Comparison of ENCODE assay signal across 20 mouse cellular contexts in genomic region chr11:120498891-120499290, GRCm38 (mm10). TPM values are rescaled to one million over a fixed set of nuclear protein-coding genes. Genes with fewer than 3 reads are reported as not detected.
A peak's percentile ranks its signal among the peaks of the same experiment; 100 is the strongest.
DNase-seq lines count a peak whose midpoint lies in the region; ATAC-seq lines count a peak whose summit lies in the region.
"Had no signal": no experiment of that assay in that cellular context is flagged by ENCODE, and none has a peak within 500 bp of the region (broad histone marks: within the 10 kb centered on the region; RNA-seq: fewer than 3 reads in every experiment).

No protein-coding gene starts in this region.

- H3K4me3 ChIP-seq in hindbrain, embryonic 12.5 days = no peak overlapping the region
- no peak overlapping the region for H3K4me3 ChIP-seq in hindbrain, embryonic 13.5 days
- 0 out of 2 replicates have a peak overlapping the region, but pooled peaks have one; percentile 2 for H3K4me3 ChIP-seq in embryonic facial prominence, embryonic 10.5 days
- no peak overlapping the region for H3K4me3 ChIP-seq in limb, embryonic 10.5 days
- H3K4me3 ChIP-seq: embryonic facial prominence, embryonic 15.5 days; erythroblast, embryonic 14.5 days; forebrain, embryonic 12.5 days; gastrocnemius, adult 2 months; heart, embryonic 13.5 days had no signal

- H3K27ac ChIP-seq in hindbrain, embryonic 12.5 days = no peak overlapping the region
- H3K27ac ChIP-seq in hindbrain, embryonic 13.5 days = no peak overlapping the region
- H3K27ac ChIP-seq in embryonic facial prominence, embryonic 10.5 days (replicated peaks) = no peak overlapping the region
- 0 out of 2 replicates have a peak overlapping the region, but pooled peaks have one; percentile 38 for H3K27ac ChIP-seq in limb, embryonic 10.5 days
- H3K27ac ChIP-seq: embryonic facial prominence, embryonic 15.5 days; forebrain, embryonic 12.5 days; gastrocnemius, adult 2 months; heart, embryonic 13.5 days; hindbrain, embryonic 14.5 days had no signal

- no peak overlapping the region for H3K4me2 ChIP-seq in hindbrain, embryonic 12.5 days (replicated peaks)
- no peak overlapping the region for H3K4me2 ChIP-seq in hindbrain, embryonic 13.5 days
- H3K4me2 ChIP-seq: embryonic facial prominence, embryonic 15.5 days; forebrain, embryonic 12.5 days; heart, embryonic 13.5 days; hindbrain, embryonic 14.5 days had no signal

- H3K27me3 ChIP-seq in hindbrain, embryonic 12.5 days = no peaks in the 10 kb centered on the region
- H3K27me3 ChIP-seq in hindbrain, embryonic 13.5 days = no peaks in the 10 kb centered on the region
- H3K27me3 ChIP-seq in embryonic facial prominence, embryonic 10.5 days (replicated peaks; ENCODE audit: low read depth, poor library complexity, severe bottlenecking) = no peaks in the 10 kb centered on the region
- H3K27me3 ChIP-seq in limb, embryonic 10.5 days (ENCODE audit: low read depth, poor library complexity, severe bottlenecking) = no peaks in the 10 kb centered on the region
- H3K27me3 ChIP-seq: embryonic facial prominence, embryonic 15.5 days; forebrain, embryonic 12.5 days; heart, embryonic 13.5 days had no signal

- peaks cover 53% of the 10 kb centered on the region for H3K36me3 ChIP-seq in hindbrain, embryonic 12.5 days
- H3K36me3 ChIP-seq in hindbrain, embryonic 13.5 days = peaks cover 56% of the 10 kb centered on the region
- H3K36me3 ChIP-seq in embryonic facial prominence, embryonic 10.5 days (replicated peaks) = peaks cover 60% of the 10 kb centered on the region
- H3K36me3 ChIP-seq in limb, embryonic 10.5 days = peaks cover 61% of the 10 kb centered on the region

- ATAC-seq in hindbrain, embryonic 12.5 days (ENCODE audit: low FRiP score) = no peak
- no peak for ATAC-seq in hindbrain, embryonic 13.5 days (ENCODE audit: low FRiP score)
- ATAC-seq: intestine, embryonic 16.5 days had no signal

- H3K9ac ChIP-seq in hindbrain, embryonic 12.5 days = peak overlapping the region; percentile 23; the same call in 1 of the 2 replicates
- H3K9ac ChIP-seq in hindbrain, embryonic 13.5 days = no peak overlapping the region
- H3K9ac ChIP-seq: embryonic facial prominence, embryonic 15.5 days; forebrain, embryonic 12.5 days; heart, embryonic 13.5 days; hindbrain, embryonic 14.5 days had no signal

- H3K4me1 ChIP-seq in hindbrain, embryonic 12.5 days = peaks cover under 1% of the 10 kb centered on the region
- peaks cover 4% of the 10 kb centered on the region for H3K4me1 ChIP-seq in hindbrain, embryonic 13.5 days (replicated peaks)
- H3K4me1 ChIP-seq in embryonic facial prominence, embryonic 10.5 days = peaks cover 8% of the 10 kb centered on the region; the same call in 1 of the 2 replicates
- H3K4me1 ChIP-seq in limb, embryonic 10.5 days = peaks cover 12% of the 10 kb centered on the region

- H3K9me3 ChIP-seq in hindbrain, embryonic 12.5 days (replicated peaks) = no peaks in the 10 kb centered on the region
- no peaks in the 10 kb centered on the region for H3K9me3 ChIP-seq in hindbrain, embryonic 13.5 days
- no peaks in the 10 kb centered on the region for H3K9me3 ChIP-seq in embryonic facial prominence, embryonic 10.5 days
- no peaks in the 10 kb centered on the region for H3K9me3 ChIP-seq in limb, embryonic 10.5 days (replicated peaks)
- H3K9me3 ChIP-seq: embryonic facial prominence, embryonic 15.5 days; forebrain, embryonic 12.5 days; heart, embryonic 13.5 days had no signal

- no peak for DNase-seq in embryonic facial prominence, embryonic 10.5 days (ENCODE audit: low spot score)
- DNase-seq in limb, embryonic 10.5 days (ENCODE audit: low spot score) = no peak
- DNase-seq in testis, postnatal 10 days (ENCODE audit: low spot score) = peak; percentile 77
- no peak for DNase-seq in heart, adult 8-10 months (ENCODE audit: low spot score)
- no peak for DNase-seq in cerebellum, adult 18-20 months
- DNase-seq: adrenal gland, adult 8-10 months; cerebellum, adult 9-10 months; cerebellum, postnatal 36 days; gastrocnemius, adult 2 months; gastrocnemius, postnatal 25 days; heart, postnatal 36 days had no signal

- WGBS in hindbrain, embryonic 12.5 days = 87% methylated on average over 5 of the region's 5 CpGs
- 84% methylated on average over 5 of the region's 5 CpGs for WGBS in hindbrain, embryonic 13.5 days
- WGBS in embryonic facial prominence, embryonic 10.5 days = 89% methylated on average over 5 of the region's 5 CpGs
- WGBS in limb, embryonic 10.5 days = 92% methylated on average over 5 of the region's 5 CpGs

RNA-seq across cellular contexts. Expression of gene Slc25a10, which starts 7.3 kb away (rescaled TPM):
- polyA plus RNA-seq in hindbrain, embryonic 12.5 days (2016; fragmentation: Nextera tagmentation; extraction: Ambion mirVana) = 37.7 and 38.0 TPM in 2 replicates
- 32.0 and 32.8 TPM in 2 replicates for polyA plus RNA-seq in hindbrain, embryonic 13.5 days (2015; fragmentation: Nextera tagmentation; extraction: Ambion mirVana)
- 68.6 and 69.4 TPM in 2 replicates for polyA plus RNA-seq in embryonic facial prominence, embryonic 10.5 days (2016; fragmentation: Nextera tagmentation; extraction: Ambion mirVana)
- polyA plus RNA-seq in limb, embryonic 10.5 days (2016; fragmentation: Nextera tagmentation; extraction: Ambion mirVana) = 69.0 and 71.8 TPM in 2 replicates
- total RNA-seq in heart, adult 8-10 months (2022) = 10 to 100 TPM; 13.7 to 19.4 (median 16.0) TPM

RNA-seq across cellular contexts. Expression of gene Mrpl12, which starts 14.5 kb away (rescaled TPM):
- 104 and 108 TPM in 2 replicates for polyA plus RNA-seq in hindbrain, embryonic 12.5 days (2016; fragmentation: Nextera tagmentation; extraction: Ambion mirVana)
- 108 TPM in 2 replicates for polyA plus RNA-seq in hindbrain, embryonic 13.5 days (2015; fragmentation: Nextera tagmentation; extraction: Ambion mirVana)
- polyA plus RNA-seq in embryonic facial prominence, embryonic 10.5 days (2016; fragmentation: Nextera tagmentation; extraction: Ambion mirVana) = 206 and 216 TPM in 2 replicates
- polyA plus RNA-seq in limb, embryonic 10.5 days (2016; fragmentation: Nextera tagmentation; extraction: Ambion mirVana) = 187 and 250 TPM in 2 replicates
- total RNA-seq in heart, adult 8-10 months (2022) = 100 to 1,000 TPM; 233 to 251 (median 242) TPM

RNA-seq across cellular contexts. Expression of gene Arl16, which starts 31.5 kb away (rescaled TPM):
- polyA plus RNA-seq in hindbrain, embryonic 12.5 days (2016; fragmentation: Nextera tagmentation; extraction: Ambion mirVana) = 57.1 and 58.4 TPM in 2 replicates
- polyA plus RNA-seq in hindbrain, embryonic 13.5 days (2015; fragmentation: Nextera tagmentation; extraction: Ambion mirVana) = 58.9 and 63.2 TPM in 2 replicates
- 55.9 and 66.9 TPM in 2 replicates for polyA plus RNA-seq in embryonic facial prominence, embryonic 10.5 days (2016; fragmentation: Nextera tagmentation; extraction: Ambion mirVana)
- 54.2 and 65.6 TPM in 2 replicates for polyA plus RNA-seq in limb, embryonic 10.5 days (2016; fragmentation: Nextera tagmentation; extraction: Ambion mirVana)
- 10 to 100 TPM; 10.7 to 12.1 (median 11.8) TPM for total RNA-seq in heart, adult 8-10 months (2022)

RNA-seq across cellular contexts. Expression of gene Gcgr, which starts 31.6 kb away (rescaled TPM):
- polyA plus RNA-seq in hindbrain, embryonic 12.5 days (2016; fragmentation: Nextera tagmentation; extraction: Ambion mirVana) = 0.47 and 0.54 TPM in 2 replicates
- polyA plus RNA-seq in hindbrain, embryonic 13.5 days (2015; fragmentation: Nextera tagmentation; extraction: Ambion mirVana) = 0.19 and 0.30 TPM in 2 replicates
- 0.33 and 0.62 TPM in 2 replicates for polyA plus RNA-seq in embryonic facial prominence, embryonic 10.5 days (2016; fragmentation: Nextera tagmentation; extraction: Ambion mirVana)
- 0.26 and 1.1 TPM in 2 replicates for polyA plus RNA-seq in limb, embryonic 10.5 days (2016; fragmentation: Nextera tagmentation; extraction: Ambion mirVana)
- total RNA-seq in heart, adult 8-10 months (2022) = 1 to 10 TPM in 1 of 4 experiments, under 1 TPM in 3; 0.69 to 1.0 (median 0.78) TPM
- total RNA-seq: granulocyte monocyte progenitor cell, adult 5-6 weeks had no signal

RNA-seq across cellular contexts. Expression of gene Ccdc137, which starts 41.0 kb away (rescaled TPM):
- polyA plus RNA-seq in hindbrain, embryonic 12.5 days (2016; fragmentation: Nextera tagmentation; extraction: Ambion mirVana) = 33.8 and 35.5 TPM in 2 replicates
- 26.3 and 27.3 TPM in 2 replicates for polyA plus RNA-seq in hindbrain, embryonic 13.5 days (2015; fragmentation: Nextera tagmentation; extraction: Ambion mirVana)
- 49.6 and 50.7 TPM in 2 replicates for polyA plus RNA-seq in embryonic facial prominence, embryonic 10.5 days (2016; fragmentation: Nextera tagmentation; extraction: Ambion mirVana)
- 48.9 and 56.7 TPM in 2 replicates for polyA plus RNA-seq in limb, embryonic 10.5 days (2016; fragmentation: Nextera tagmentation; extraction: Ambion mirVana)
- 1 to 10 TPM; 5.7 to 8.0 (median 7.1) TPM for total RNA-seq in heart, adult 8-10 months (2022)
